Mouse (Mus musculus): ENCODE measurements at regions not wholly inside any gene's neighbourhood (a gene's known extent, or its start where the extent isn't known, plus 50 kb on each side); places are given as distances from the start of the nearest gene placed in this dataset.

DNA sequence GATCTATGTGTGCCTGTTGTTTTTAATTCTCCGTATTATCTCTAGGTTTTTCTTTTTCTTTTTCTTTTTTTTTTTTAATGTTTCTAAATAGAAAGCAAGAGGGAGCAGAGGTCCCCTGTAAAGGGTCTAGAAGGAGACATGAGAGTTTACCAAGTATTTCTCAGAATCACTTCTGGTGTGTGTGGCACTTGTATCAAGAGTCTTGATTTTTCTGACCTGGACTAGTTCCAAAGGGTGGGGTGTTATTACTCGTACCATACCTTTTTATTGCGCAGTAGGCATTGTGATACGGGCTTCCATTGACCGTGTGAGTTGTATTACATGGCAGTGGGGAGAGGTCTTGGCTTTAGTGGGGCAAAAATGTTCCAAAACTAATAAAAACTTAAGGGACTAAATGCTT is 63.2 kb upstream of the Bmp6 start:
- H3K4me2 ChIP-seq, result no peak overlapping the region
- H3K36me3 ChIP-seq, result no peaks in the 10 kb centered on the region
- no peaks in the 10 kb centered on the region for H3K9me3 ChIP-seq
- WGBS, result 89% methylated on average over 5 of the region's 5 CpGs
- H3K27ac ChIP-seq, result no peak overlapping the region
- H3K4me1 ChIP-seq, result no peaks in the 10 kb centered on the region
- H3K4me3 ChIP-seq, result no peak overlapping the region
- ATAC-seq (ENCODE audit: insufficient number of reproducible peaks, insufficient read depth, low FRiP score, low TSS enrichment, low read depth), result no peak
- H3K9ac ChIP-seq, result no peak overlapping the region
- H3K27me3 ChIP-seq, result no peaks in the 10 kb centered on the region

DNA sequence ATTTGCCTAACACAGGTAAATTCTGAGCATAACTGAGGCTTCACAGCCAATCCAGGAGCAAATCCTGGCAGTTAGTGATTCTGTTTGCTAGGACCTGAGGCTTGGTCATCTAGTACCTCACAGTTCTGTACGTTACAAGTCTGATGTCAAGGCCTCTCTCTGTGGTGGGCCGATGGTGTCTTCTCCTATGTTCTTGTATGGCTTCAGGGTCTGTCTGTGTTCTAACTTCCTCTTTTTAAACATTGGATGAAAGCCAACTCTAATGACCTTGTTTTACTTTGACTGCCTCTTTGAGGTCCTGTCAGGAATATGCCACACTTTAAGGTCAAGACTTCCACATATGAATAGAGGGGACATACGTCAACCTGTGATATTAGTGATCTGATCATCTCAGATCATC is 56.9 kb upstream of the Bmp6 start:
- Histone ChIP-seq H3K4me1 (peaks cover 27% of the 10 kb centered on the region), H3K9ac (no peak overlapping the region), H3K4me2 (no peak overlapping the region), H3K27ac (peak overlapping the region; percentile 71; the same call in 1 of the 2 replicates), H3K9me3 (no peaks in the 10 kb centered on the region), H3K27me3 (no peaks in the 10 kb centered on the region), H3K4me3 (no peak overlapping the region), H3K36me3 (no peaks in the 10 kb centered on the region)
- WGBS, result 87% methylated on average over 3 of the region's 3 CpGs
- ATAC-seq (ENCODE audit: insufficient number of reproducible peaks, insufficient read depth, low FRiP score, low TSS enrichment, low read depth), result no peak

GRCm38 (mm10) chr13:38288572-38289440 is 56.1 kb upstream of the Bmp6 start:
- H3K9ac ChIP-seq, result no peak overlapping the region
- WGBS, result 55% methylated on average over 14 of the region's 14 CpGs
- H3K4me2 ChIP-seq, result no peak overlapping the region
- no peaks in the 10 kb centered on the region for H3K9me3 ChIP-seq
- peaks cover 27% of the 10 kb centered on the region for H3K4me1 ChIP-seq
- no peak for ATAC-seq (ENCODE audit: insufficient number of reproducible peaks, insufficient read depth, low FRiP score, low TSS enrichment, low read depth)
- H3K27me3 ChIP-seq, result no peaks in the 10 kb centered on the region
- no peak overlapping the region for H3K4me3 ChIP-seq
- H3K27ac ChIP-seq, result peak overlapping the region; percentile 71
- H3K36me3 ChIP-seq, result no peaks in the 10 kb centered on the region

DNA sequence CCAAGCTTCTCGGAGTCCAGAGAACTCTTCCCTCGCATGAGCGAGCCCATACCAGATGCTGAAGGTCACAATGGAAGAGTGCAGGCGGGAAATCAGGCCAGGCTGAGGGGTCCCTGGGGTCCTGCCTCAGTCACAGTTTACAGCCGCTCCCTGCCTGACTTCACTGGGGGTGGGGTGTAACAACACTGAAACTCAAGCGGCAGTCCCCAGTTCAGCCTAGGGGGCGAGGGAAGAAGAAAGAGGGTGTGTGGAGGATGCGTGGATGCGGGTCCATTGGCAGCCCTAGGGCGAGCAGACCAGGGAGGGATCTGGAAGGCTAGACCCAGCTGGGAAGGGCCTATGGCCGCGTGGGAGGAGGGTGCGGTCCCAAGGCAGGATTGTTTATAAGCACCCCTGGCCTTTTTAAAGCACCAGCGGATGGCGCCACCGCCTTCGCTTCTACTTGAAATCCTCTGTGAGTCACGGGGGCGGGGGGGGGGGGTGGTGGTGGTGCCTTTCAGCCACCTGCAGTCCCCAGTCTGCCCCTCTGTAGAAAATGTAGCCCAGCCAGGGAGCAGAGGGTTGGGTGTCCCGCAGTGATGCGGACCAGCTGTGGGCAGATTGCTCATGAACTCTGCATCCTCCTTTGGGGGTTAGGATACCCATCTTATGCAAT is 54.5 kb upstream of the Bmp6 start:
- no peaks in the 10 kb centered on the region for H3K27me3 ChIP-seq
- H3K27ac ChIP-seq, result peak overlapping the region; percentile 70
- 0 out of 2 replicates have a peak overlapping the region, but pooled peaks have one; percentile 9 for H3K4me3 ChIP-seq
- no peaks in the 10 kb centered on the region for H3K9me3 ChIP-seq
- H3K4me1 ChIP-seq, result peaks cover 27% of the 10 kb centered on the region
- ATAC-seq (ENCODE audit: insufficient number of reproducible peaks, insufficient read depth, low FRiP score, low TSS enrichment, low read depth), result no peak
- H3K4me2 ChIP-seq, result peak overlapping the region; percentile 45
- no peaks in the 10 kb centered on the region for H3K36me3 ChIP-seq
- WGBS, result 17% methylated on average over 21 of the region's 21 CpGs
- no peak overlapping the region for H3K9ac ChIP-seq

DNA sequence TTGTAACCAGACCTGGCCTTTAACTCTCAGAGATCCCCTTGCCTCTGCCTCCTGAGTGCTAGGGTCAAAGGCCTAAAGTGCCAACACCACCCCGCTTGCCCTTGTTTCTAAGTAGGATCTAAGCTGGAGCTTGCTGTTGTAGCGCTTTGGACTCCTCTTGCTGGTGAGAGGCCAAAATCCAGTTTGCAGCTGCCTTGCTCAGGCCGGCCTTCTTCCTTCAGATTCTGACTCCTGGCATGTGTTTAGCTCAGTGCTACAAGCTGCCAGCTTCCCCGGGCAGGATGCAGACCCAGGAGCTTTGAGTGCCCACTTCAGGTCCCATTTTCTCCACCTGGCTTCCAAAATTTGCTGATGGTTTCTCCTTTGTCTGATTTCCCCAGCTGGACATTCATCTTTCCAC is 53.4 kb upstream of the Bmp6 start:
- H3K27ac ChIP-seq, result no peak overlapping the region
- H3K9me3 ChIP-seq, result no peaks in the 10 kb centered on the region
- no peak overlapping the region for H3K4me3 ChIP-seq
- WGBS, result 89% methylated on average over 4 of the region's 4 CpGs
- no peak overlapping the region for H3K4me2 ChIP-seq
- H3K9ac ChIP-seq, result no peak overlapping the region
- peaks cover 27% of the 10 kb centered on the region for H3K4me1 ChIP-seq
- H3K36me3 ChIP-seq, result no peaks in the 10 kb centered on the region
- no peaks in the 10 kb centered on the region for H3K27me3 ChIP-seq
- ATAC-seq (ENCODE audit: insufficient number of reproducible peaks, insufficient read depth, low FRiP score, low TSS enrichment, low read depth), result no peak
